Mouse (Mus musculus) stomach, embryonic 14.5 days (tissue): ENCODE measurements around the gene Gk. TPM values are rescaled to one million over a fixed set of nuclear protein-coding genes. Genes with fewer than 3 reads are reported as not detected.

Experiments used
- ATAC-seq: fragments of 200-750 bp; cut with Nextera tagmentation; 2 replicates; pipeline ENCODE4 v1.8.0; 2017; ENCODE audit warnings: low read depth, moderate TSS enrichment; ENCODE audit not compliant: insufficient number of reproducible peaks, insufficient read depth, low FRiP score
- H3K27ac ChIP-seq: fragments of 300-500 bp; sonication (generic); 2 replicates; pipeline ENCODE4 v1.5.1; 2014; ENCODE audit warnings: mild to moderate bottlenecking, low read length, moderate library complexity, mixed read lengths
- H3K27me3 ChIP-seq: fragments of 300-500 bp; sonication (generic); 2 replicates; pipeline ENCODE4 v1.6.1; 2014; ENCODE audit warnings: low read length, control low read depth, mixed read lengths; ENCODE audit not compliant: control insufficient read depth, insufficient read depth
- H3K36me3 ChIP-seq: fragments of 300-500 bp; sonication (generic); 2 replicates; pipeline ENCODE4 v1.6.1; 2014; ENCODE audit warnings: mild to moderate bottlenecking, control low read depth, low read length, moderate library complexity, mixed read lengths; ENCODE audit not compliant: control insufficient read depth, insufficient read depth
- H3K4me1 ChIP-seq: fragments of 300-500 bp; sonication (generic); 2 replicates; pipeline ENCODE4 v1.6.1; 2014; ENCODE audit warnings: low read length, control low read depth, mixed read lengths; ENCODE audit not compliant: control insufficient read depth, insufficient read depth
- H3K4me2 ChIP-seq: fragments of 300-500 bp; sonication (generic); replicated peaks from 2 replicates; pipeline ENCODE4 v1.6.1; 2014; ENCODE audit warnings: low read depth, low read length, control low read depth
- H3K4me3 ChIP-seq: fragments of 300-500 bp; sonication (generic); 2 replicates; pipeline ENCODE4 v1.5.1; 2014; ENCODE audit warnings: low read depth, low read length, control low read depth
- H3K9ac ChIP-seq: fragments of 300-500 bp; sonication (generic); replicated peaks from 2 replicates; pipeline ENCODE4 v1.6.1; 2014; ENCODE audit warnings: low read depth, mild to moderate bottlenecking, control low read depth, low read length, moderate library complexity, mixed read lengths
- H3K9me3 ChIP-seq: fragments of 300-500 bp; sonication (generic); 2 replicates; pipeline ENCODE4 v1.6.1; 2016; ENCODE audit warnings: low read depth, low read length, control low read depth; ENCODE audit not compliant: control insufficient read depth
- WGBS: fragments of 180-500 bp; shearing (Covaris S2); extraction: QIAGEN DNeasy Blood & Tissue Kit; methylation state at CpG from one replicate; pipeline ENCODE4 v1.1.7; 2014; 5-methylcytosine and 5-hydroxymethylcytosine counted together
- polyA plus RNA-seq: library from polyadenylated mRNA; unstranded; fragments of >200 nt; fragmentation: Nextera tagmentation; extraction: Ambion mirVana; gene quantifications from 2 replicates; pipeline ENCODE4 v1.2.1, GENCODE M21; 2014

Gk gene
- polyA plus RNA-seq, 1 experiment from 2014 or later, result 11.5 TPM

DNA sequence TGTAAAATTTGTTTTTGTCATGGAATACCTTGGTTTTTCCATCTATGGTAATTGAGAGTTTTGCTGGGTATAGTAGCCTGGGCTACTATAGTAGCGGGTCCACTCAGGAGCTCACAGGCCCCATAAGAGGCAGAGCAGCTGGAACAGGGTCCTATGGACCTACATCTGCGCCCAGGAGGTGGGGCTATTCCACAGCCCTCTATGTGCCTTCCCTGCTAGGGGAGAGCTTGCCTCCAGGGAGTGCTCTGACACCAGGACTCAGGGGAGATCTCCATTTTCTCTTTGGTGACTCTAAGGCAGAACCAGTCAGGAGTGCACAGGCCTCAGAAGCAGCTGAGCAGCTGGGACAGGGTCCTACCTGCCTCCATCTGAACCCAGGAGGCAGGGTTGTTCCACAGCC lies 92.9 kb downstream of the Gk start:
- H3K9me3 ChIP-seq, result no peaks in the 10 kb centered on the region
- no peaks in the 10 kb centered on the region for H3K36me3 ChIP-seq
- no peak overlapping the region for H3K4me3 ChIP-seq
- H3K27me3 ChIP-seq, result no peaks in the 10 kb centered on the region
- no peak overlapping the region for H3K27ac ChIP-seq
- no peak overlapping the region for H3K9ac ChIP-seq
- no peak for ATAC-seq
- no peak overlapping the region for H3K4me2 ChIP-seq
- 56% methylated on average over 2 of the region's 2 CpGs for WGBS
- no peaks in the 10 kb centered on the region for H3K4me1 ChIP-seq

DNA sequence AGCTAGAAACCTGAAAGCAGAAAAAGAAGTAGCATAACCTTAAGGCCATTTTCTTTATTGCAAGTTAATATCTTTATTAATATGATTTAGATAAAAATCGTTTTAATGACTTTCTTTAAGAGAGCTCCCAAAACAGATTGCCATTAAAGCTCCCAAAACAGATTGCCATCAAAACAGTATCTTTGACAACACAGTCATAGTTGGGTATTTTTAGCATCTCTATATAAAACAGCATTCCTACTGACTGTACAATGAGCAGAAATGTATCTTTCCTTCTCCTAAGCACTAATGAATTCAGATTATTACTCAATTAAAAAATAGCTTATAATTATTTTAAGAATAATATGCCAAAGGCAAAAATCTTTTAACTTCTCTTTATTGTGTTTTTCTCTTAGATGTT lies 94.5 kb downstream of the Gk start:
- Histone ChIP-seq H3K9ac (no peak overlapping the region), H3K27me3 (no peaks in the 10 kb centered on the region), H3K4me1 (no peaks in the 10 kb centered on the region), H3K36me3 (no peaks in the 10 kb centered on the region), H3K4me2 (no peak overlapping the region), H3K27ac (no peak overlapping the region), H3K4me3 (no peak overlapping the region), H3K9me3 (no peaks in the 10 kb centered on the region)
- no peak for ATAC-seq
- WGBS, result 56% methylated on average over 1 of the region's 1 CpGs

DNA sequence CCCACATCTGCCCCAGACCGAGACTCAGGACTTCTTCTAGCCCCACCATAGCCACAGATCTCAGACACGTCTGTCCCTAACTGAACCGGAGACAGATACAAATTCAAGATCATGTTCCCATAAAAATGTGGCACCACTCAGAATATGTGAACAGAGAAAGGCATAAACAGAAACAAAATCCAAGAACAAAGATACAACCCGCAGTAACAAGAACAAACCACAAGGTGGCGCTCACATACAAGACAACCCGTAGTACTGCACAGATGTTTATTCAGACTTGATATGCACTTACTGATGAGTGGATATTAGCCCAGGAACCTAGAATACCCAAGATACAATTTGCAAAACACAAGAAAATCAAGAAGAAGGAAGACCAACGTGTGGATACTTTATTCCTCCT lies 99.8 kb downstream of the Gk start:
- no peak overlapping the region for H3K4me3 ChIP-seq
- H3K9ac ChIP-seq, result no peak overlapping the region
- H3K27ac ChIP-seq, result no peak overlapping the region
- ATAC-seq, result no peak
- H3K4me1 ChIP-seq, result no peaks in the 10 kb centered on the region
- H3K4me2 ChIP-seq, result no peak overlapping the region
- 18% methylated on average over 7 of the region's 7 CpGs for WGBS
- no peaks in the 10 kb centered on the region for H3K27me3 ChIP-seq
- H3K36me3 ChIP-seq, result no peaks in the 10 kb centered on the region
- no peaks in the 10 kb centered on the region for H3K9me3 ChIP-seq

Other genes starting within 250 kb of the Gk start
- gene Tab3, start 202.8 kb downstream of the Gk start, polyA plus RNA-seq, result 5.3 and 6.2 TPM in 2 replicates
- gene 5430427O19Rik, start 93.5 kb upstream of the Gk start, polyA plus RNA-seq, result 0.17 and 0.20 TPM in 2 replicates